11 mouse cellular contexts compared by ENCODE assay signal in genomic region chr3:107844499-107844898, GRCm38 (mm10). TPM values are rescaled to one million over a fixed set of nuclear protein-coding genes. Genes with fewer than 3 reads are reported as not detected.
A peak's percentile ranks its signal among the peaks of the same experiment; 100 is the strongest.
DNase-seq lines count a peak whose midpoint lies in the region; ATAC-seq lines count a peak whose summit lies in the region.
"Had no signal": no experiment of that assay in that cellular context is flagged by ENCODE, and none has a peak within 500 bp of the region (broad histone marks: within the 10 kb centered on the region; RNA-seq: fewer than 3 reads in every experiment).

No protein-coding gene starts in this region.

- 0 out of 2 replicates have a peak, but pooled peaks have one; percentile 20 for ATAC-seq in kidney, embryonic 14.5 days (ENCODE audit: low FRiP score, low TSS enrichment)

- H3K4me2 ChIP-seq in kidney, embryonic 14.5 days (replicated peaks; ENCODE audit: low read depth, low read length) = no peak overlapping the region
- H3K4me2 ChIP-seq: embryonic facial prominence, embryonic 15.5 days; limb, embryonic 15.5 days had no signal

- DNase-seq in kidney, postnatal 36 days = no peak
- DNase-seq in 3T3-L1 (ENCODE audit: low read depth, low spot score) (peak; percentile 81), MN1 (ENCODE audit: low spot score) (no peak)
- peak; percentile 92 for DNase-seq in brain, adult 2 months (ENCODE audit: low read depth, low spot score)
- peak; percentile 30 to 43 for DNase-seq in cerebellum, postnatal 36 days
- DNase-seq in right cerebral cortex, postnatal 4 days = no peak
- DNase-seq: thymus, postnatal 25 days had no signal

- H3K4me3 ChIP-seq in kidney, embryonic 14.5 days (ENCODE audit: low read length) = no peak overlapping the region
- H3K4me3 ChIP-seq: embryonic facial prominence, embryonic 15.5 days; limb, embryonic 15.5 days had no signal

- no peak overlapping the region for H3K27ac ChIP-seq in kidney, embryonic 14.5 days (ENCODE audit: low read depth, low read length)
- H3K27ac ChIP-seq: embryonic facial prominence, embryonic 15.5 days; limb, embryonic 15.5 days had no signal

- no peaks in the 10 kb centered on the region for H3K27me3 ChIP-seq in kidney, embryonic 14.5 days (ENCODE audit: control insufficient read depth, insufficient read depth, low read length)
- H3K27me3 ChIP-seq: embryonic facial prominence, embryonic 15.5 days; limb, embryonic 15.5 days had no signal

- no peaks in the 10 kb centered on the region for H3K36me3 ChIP-seq in kidney, embryonic 14.5 days (ENCODE audit: control insufficient read depth, insufficient read depth, low read length)
- H3K36me3 ChIP-seq: embryonic facial prominence, embryonic 15.5 days; limb, embryonic 15.5 days had no signal

- no peaks in the 10 kb centered on the region for H3K9me3 ChIP-seq in kidney, embryonic 14.5 days (ENCODE audit: control insufficient read depth, low read length)
- H3K9me3 ChIP-seq: embryonic facial prominence, embryonic 15.5 days; limb, embryonic 15.5 days had no signal

- H3K4me1 ChIP-seq in kidney, embryonic 14.5 days (ENCODE audit: control insufficient read depth, insufficient read depth, low read length) = 0 out of 2 replicates have a peak, but pooled peaks cover 11% of the 10 kb centered on the region

- H3K9ac ChIP-seq in kidney, embryonic 14.5 days (ENCODE audit: low read depth, low read length) = no peak overlapping the region
- H3K9ac ChIP-seq: embryonic facial prominence, embryonic 15.5 days; limb, embryonic 15.5 days had no signal

- WGBS in kidney, embryonic 14.5 days = 86% methylated on average over 2 of the region's 2 CpGs

RNA-seq across cellular contexts. Expression of gene Eps8l3, which starts 32.5 kb away (rescaled TPM):
- polyA plus RNA-seq in kidney, embryonic 14.5 days (2014; fragmentation: Nextera tagmentation; extraction: Ambion mirVana) = not detected in 2 replicates
- polyA plus RNA-seq: embryonic facial prominence, embryonic 15.5 days; heart, postnatal 0 days; limb, embryonic 15.5 days had no signal

RNA-seq across cellular contexts. Expression of gene Gstm5, which starts 51.1 kb away (rescaled TPM):
- polyA plus RNA-seq in kidney, embryonic 14.5 days (2014; fragmentation: Nextera tagmentation; extraction: Ambion mirVana) = 174 and 223 TPM in 2 replicates

Comparison
In these comparisons a context has a peak if more than half of its experiments do, and no peak if none do; other contexts are left out.
1. DNase-seq: peak in 3T3-L1 (single experiment), brain, adult 2 months (single experiment) and cerebellum, postnatal 36 days (2 of 2); none in kidney, postnatal 36 days (0 of 2), MN1 (single experiment) and right cerebral cortex, postnatal 4 days (single experiment).